Mouse (Mus musculus) stomach, embryonic 15.5 days (tissue): ENCODE measurements around the gene Pum3. TPM values are rescaled to one million over a fixed set of nuclear protein-coding genes. Genes with fewer than 3 reads are reported as not detected.
"Not testable (repeated sequence)": the region's sequence is repeated elsewhere in the genome, so short reads cannot be mapped to it uniquely, and the experiment has no call there.

Experiments used
- ATAC-seq: fragments of 200-750 bp; cut with Nextera tagmentation; 2 replicates; pipeline ENCODE4 v1.8.0; 2017; ENCODE audit warnings: low read depth, moderate number of reproducible peaks, moderate TSS enrichment; ENCODE audit not compliant: insufficient read depth, low FRiP score
- H3K27ac ChIP-seq: fragments of 300-500 bp; sonication (generic); 2 replicates; pipeline ENCODE4 v1.5.1; 2015; ENCODE audit warnings: mild to moderate bottlenecking, inconsistent platforms
- H3K27me3 ChIP-seq: fragments of 300-500 bp; sonication (generic); replicated peaks from 2 replicates; pipeline ENCODE4 v1.6.1; 2015; ENCODE audit warnings: inconsistent platforms
- H3K36me3 ChIP-seq: fragments of 300-500 bp; sonication (generic); 2 replicates; pipeline ENCODE4 v1.6.1; 2015; ENCODE audit warnings: inconsistent platforms
- H3K4me1 ChIP-seq: fragments of 300-500 bp; sonication (generic); 2 replicates; pipeline ENCODE4 v1.6.1; 2015; ENCODE audit warnings: inconsistent platforms
- H3K4me2 ChIP-seq: fragments of 300-500 bp; sonication (generic); 2 replicates; pipeline ENCODE4 v1.6.1; 2015; ENCODE audit warnings: mild to moderate bottlenecking, inconsistent platforms
- H3K4me3 ChIP-seq: fragments of 300-500 bp; sonication (generic); replicated peaks from 2 replicates; pipeline ENCODE4 v1.5.1; 2015; ENCODE audit warnings: inconsistent platforms
- H3K9ac ChIP-seq: fragments of 300-500 bp; sonication (generic); 2 replicates; pipeline ENCODE4 v1.6.1; 2015; ENCODE audit warnings: inconsistent platforms
- H3K9me3 ChIP-seq: fragments of 300-500 bp; sonication (generic); 2 replicates; pipeline ENCODE4 v1.6.1; 2016; ENCODE audit warnings: inconsistent platforms
- WGBS: fragments of 180-500 bp; shearing (Covaris S2); methylation state at CpG from one replicate; pipeline ENCODE4 v1.1.7; 2015; 5-methylcytosine and 5-hydroxymethylcytosine counted together
- polyA plus RNA-seq: library from polyadenylated mRNA; unstranded; fragments of >200 nt; fragmentation: Nextera tagmentation; extraction: Ambion mirVana; gene quantifications from 2 replicates; pipeline ENCODE4 v1.2.1, GENCODE M21; 2015

Pum3 gene
- polyA plus RNA-seq, 1 experiment from 2014 or later, result 61.1 TPM

DNA sequence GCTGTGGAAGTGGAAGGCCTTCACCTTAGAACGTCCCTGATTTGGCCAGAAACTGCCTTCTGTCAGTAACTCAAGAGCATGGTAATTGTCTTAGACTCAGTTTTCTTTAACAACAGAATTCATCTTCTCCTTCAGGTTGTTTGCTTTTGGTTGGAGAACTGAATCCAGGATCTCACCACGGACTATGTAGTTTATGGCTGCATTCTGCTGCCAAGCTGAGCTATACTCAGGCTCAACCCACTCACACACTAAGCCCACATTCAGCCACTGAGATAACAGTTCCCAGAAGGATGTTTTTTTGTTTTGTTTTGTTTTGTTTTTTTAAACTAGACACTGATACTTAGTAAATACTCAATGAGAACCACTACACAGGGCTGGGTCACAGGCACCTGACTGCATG, 38.3 kb downstream of the Pum3 start:
- Histone ChIP-seq H3K9me3 (no peaks in the 10 kb centered on the region), H3K4me1 (no peaks in the 10 kb centered on the region), H3K27ac (no peak overlapping the region), H3K4me2 (no peak overlapping the region), H3K27me3 (no peaks in the 10 kb centered on the region), H3K4me3 (no peak overlapping the region), H3K9ac (no peak overlapping the region), H3K36me3 (peaks cover 46% of the 10 kb centered on the region)
- WGBS, result 87% methylated on average over 2 of the region's 2 CpGs
- ATAC-seq, result no peak

DNA sequence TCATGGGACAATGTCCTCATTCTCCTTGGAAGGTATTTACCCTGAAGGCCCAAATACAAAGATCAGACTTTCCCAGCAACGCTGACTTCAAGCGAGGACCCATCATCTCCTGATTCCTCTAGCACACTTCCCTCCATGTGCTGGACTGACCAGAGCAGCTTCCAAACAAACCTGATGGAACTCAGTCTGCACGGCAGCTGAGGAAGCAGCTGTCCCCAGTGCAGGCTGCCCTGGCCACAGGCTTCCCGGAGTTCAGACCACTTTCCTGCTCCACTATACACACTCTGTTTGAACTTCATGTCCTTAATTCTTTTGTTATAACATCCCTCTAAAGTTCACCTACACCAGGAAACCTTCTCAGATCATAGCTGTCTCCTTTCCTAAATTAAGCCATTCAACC, 40.1 kb downstream of the Pum3 start:
- not testable (repeated sequence) for H3K9me3 ChIP-seq, H3K4me1 ChIP-seq, H3K27me3 ChIP-seq, H3K4me3 ChIP-seq, H3K4me2 ChIP-seq, H3K27ac ChIP-seq, ATAC-seq, H3K9ac ChIP-seq
- H3K36me3 ChIP-seq, result peaks cover 37% of the 10 kb centered on the region
- 87% methylated on average over 4 of the region's 4 CpGs for WGBS

DNA sequence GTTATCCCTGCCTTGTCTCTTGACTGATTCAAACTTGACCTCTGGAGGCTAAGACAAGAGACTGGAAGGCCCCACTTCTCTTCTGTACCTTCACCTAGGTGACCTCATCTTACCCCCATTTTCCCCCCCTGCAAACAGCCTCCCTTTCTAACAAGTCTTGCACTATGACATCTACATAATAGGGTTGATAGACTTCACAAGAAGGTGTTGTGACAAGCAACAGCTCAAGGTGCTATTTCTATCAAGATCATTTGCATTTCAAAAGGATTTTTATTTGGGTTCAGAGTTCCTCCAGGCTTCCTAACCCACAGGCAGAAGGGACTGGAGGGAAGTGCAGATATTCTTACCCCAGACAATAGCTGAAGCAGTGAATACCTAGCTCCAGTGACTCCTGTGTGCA, 44.3 kb downstream of the Pum3 start:
- Histone ChIP-seq H3K27ac (no peak overlapping the region), H3K9ac (no peak overlapping the region), H3K9me3 (no peaks in the 10 kb centered on the region), H3K4me3 (no peak overlapping the region), H3K4me1 (no peaks in the 10 kb centered on the region), H3K27me3 (no peaks in the 10 kb centered on the region), H3K4me2 (no peak overlapping the region), H3K36me3 (peaks cover 22% of the 10 kb centered on the region; the same call in 1 of the 2 replicates)
- ATAC-seq, result no peak

DNA sequence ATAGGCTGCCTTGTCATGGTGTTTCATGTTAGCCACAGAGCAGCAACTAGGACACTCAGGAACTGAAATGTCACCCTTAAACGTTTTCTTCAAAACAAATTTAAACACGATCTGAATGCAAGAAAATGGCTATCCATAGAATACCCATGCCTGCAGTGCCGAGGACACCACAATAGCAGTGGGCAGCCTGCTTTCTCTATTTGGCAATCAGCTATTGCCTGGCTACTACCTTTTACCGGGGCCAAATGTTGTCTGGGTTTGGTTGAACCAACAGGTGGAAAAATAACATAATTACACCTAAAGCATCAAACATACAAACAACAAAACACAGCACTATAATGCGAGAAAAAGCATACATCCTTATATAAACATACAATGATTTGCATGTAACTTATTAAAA, 46.4 kb downstream of the Pum3 start:
- WGBS, result 88% methylated on average over 5 of the region's 5 CpGs
- no peak overlapping the region for H3K9ac ChIP-seq
- no peak overlapping the region for H3K27ac ChIP-seq
- H3K4me3 ChIP-seq, result no peak overlapping the region
- H3K36me3 ChIP-seq, result 0 out of 2 replicates have a peak, but pooled peaks cover 13% of the 10 kb centered on the region
- no peak overlapping the region for H3K4me2 ChIP-seq
- no peaks in the 10 kb centered on the region for H3K27me3 ChIP-seq
- ATAC-seq, result no peak
- no peaks in the 10 kb centered on the region for H3K4me1 ChIP-seq
- no peaks in the 10 kb centered on the region for H3K9me3 ChIP-seq

DNA sequence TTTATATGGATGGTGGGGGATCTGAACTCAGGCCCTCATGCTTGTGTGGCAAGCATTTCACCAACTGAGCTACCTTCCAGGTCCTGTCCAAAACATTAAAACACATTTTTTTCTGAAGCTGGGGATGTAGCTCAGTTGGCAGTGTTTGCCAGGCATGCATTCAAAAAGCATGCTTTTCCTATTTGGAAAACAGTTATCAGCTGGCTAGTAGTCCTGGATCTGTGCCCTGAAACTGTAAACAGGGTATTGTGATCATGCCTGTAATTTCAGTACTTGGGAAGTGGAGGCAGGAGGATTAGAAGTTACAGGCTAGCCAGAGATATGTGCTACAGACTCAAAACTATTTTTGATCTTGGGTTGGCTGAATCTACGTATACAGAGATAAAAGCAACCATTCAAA, 47.5 kb downstream of the Pum3 start:
- Histone ChIP-seq H3K9me3 (no peaks in the 10 kb centered on the region), H3K4me2 (no peak overlapping the region), H3K36me3 (0 out of 2 replicates have a peak, but pooled peaks cover 9% of the 10 kb centered on the region), H3K4me1 (no peaks in the 10 kb centered on the region), H3K4me3 (no peak overlapping the region), H3K27ac (no peak overlapping the region), H3K9ac (no peak overlapping the region), H3K27me3 (no peaks in the 10 kb centered on the region)
- 83% methylated on average over 1 of the region's 1 CpGs for WGBS
- no peak for ATAC-seq

DNA sequence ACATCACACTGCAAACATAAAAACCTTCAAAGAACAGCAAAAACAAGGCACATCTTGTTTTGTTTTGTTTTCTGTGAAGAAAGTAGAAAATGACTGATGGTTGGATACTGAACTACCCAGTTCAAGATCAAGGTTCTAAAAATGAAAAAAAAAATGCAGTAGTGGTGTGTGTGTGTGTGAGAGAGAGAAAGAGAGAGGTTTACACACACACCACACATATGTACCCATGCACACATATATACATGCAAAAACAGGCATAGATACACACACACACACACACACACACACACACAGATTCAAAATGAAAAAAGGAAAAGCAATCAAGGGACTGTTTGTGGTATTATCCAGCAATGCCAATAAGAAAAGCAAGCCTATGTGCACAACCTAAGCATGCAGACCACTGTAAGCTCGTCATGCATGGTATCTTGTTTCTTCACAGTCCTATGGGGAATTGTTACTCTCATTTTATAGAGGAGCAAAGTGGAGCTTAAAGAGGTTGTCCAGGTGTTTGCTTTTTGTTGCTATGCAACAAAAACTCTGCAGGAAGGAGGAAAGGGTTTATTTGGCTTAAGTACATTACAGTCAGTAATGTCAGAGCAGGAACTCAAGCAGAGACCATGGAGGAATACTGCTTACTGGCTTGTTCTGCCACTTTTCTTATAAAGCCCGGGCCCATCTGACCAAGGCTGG, 49.8 kb downstream of the Pum3 start:
- Histone ChIP-seq H3K9me3 (no peaks in the 10 kb centered on the region), H3K9ac (no peak overlapping the region), H3K4me2 (no peak overlapping the region), H3K4me1 (no peaks in the 10 kb centered on the region), H3K27me3 (no peaks in the 10 kb centered on the region), H3K36me3 (no peaks in the 10 kb centered on the region), H3K27ac (no peak overlapping the region), H3K4me3 (no peak overlapping the region)
- 73% methylated on average over 2 of the region's 2 CpGs for WGBS
- ATAC-seq, result no peak

DNA sequence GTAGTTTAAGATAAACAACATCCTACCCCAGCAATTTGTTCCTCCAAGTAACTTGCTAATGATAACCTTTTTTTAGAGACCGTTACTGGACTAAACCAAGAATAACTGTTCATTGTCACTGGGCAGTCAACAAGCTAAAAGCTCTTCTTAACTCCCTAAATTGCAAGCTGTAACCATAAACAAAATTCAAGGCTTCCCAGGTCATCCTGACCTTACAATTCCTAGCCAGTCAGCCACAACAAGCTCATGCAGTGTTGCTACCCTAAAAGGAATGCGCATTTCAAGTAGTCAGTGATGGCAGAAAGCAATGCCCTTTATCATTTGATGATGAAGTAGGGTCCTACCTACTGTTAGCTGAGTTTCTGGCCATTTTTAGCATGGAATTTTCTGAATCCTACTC, 58.8 kb downstream of the Pum3 start:
- no peak for ATAC-seq
- no peaks in the 10 kb centered on the region for H3K4me1 ChIP-seq
- H3K9ac ChIP-seq, result no peak overlapping the region
- no peak overlapping the region for H3K27ac ChIP-seq
- H3K36me3 ChIP-seq, result no peaks in the 10 kb centered on the region
- no peak overlapping the region for H3K4me2 ChIP-seq
- no peaks in the 10 kb centered on the region for H3K9me3 ChIP-seq
- 84% methylated on average over 2 of the region's 2 CpGs for WGBS
- H3K27me3 ChIP-seq, result no peaks in the 10 kb centered on the region
- no peak overlapping the region for H3K4me3 ChIP-seq

DNA sequence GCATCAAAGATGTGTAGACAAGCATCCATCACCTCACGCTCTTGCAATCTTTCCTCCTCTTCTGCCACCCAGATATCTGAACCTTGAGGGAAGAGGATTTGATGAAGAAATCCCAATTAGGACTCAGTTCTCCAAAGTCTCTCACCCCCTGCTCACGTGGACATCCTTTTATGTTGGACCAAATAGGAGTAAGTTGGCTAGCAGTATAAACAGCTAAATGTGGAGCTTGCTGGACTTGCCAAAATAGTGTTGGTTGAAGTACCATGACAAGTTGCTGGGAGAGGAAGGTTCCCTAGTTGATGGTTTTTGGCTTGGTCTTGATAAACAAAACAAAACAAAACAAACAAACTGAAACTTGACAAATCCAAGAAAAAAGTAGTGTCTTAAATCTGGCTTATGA, 59.5 kb downstream of the Pum3 start:
- Histone ChIP-seq H3K27ac (no peak overlapping the region), H3K4me1 (no peaks in the 10 kb centered on the region), H3K4me2 (no peak overlapping the region), H3K9me3 (no peaks in the 10 kb centered on the region), H3K4me3 (no peak overlapping the region), H3K36me3 (no peaks in the 10 kb centered on the region), H3K9ac (no peak overlapping the region), H3K27me3 (no peaks in the 10 kb centered on the region)
- ATAC-seq, result no peak
- WGBS, result 82% methylated on average over 2 of the region's 2 CpGs

DNA sequence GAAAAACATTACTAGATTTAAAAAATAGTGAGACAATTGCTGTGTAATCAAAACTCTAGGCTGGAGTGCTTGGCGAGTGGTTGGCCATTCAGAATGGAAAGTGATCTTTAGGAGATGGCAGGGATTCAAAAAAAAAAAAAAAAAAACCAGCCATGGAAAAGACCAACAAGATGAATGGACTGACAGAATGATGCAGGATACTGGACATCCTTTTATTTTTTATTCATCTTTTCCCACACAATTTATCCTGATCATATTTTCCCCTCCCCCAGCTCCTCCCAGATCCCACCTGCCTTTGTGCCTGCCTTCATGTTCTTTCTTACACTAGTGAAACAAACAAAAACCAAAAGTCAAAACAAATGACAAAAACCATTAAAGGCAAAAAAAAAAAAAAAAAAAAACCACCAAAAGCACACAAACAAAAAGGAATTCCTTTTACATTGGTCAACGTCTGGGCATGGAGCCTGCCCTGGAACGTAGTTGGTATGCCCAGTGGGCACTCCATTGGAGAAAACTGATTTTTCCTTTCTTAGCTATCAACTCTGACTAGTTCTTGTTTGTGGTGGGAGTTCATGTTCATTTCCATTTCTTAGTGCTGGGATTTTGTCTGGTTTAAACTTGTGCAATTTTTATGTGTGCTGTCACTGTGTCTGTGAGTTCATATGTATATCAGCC, 60.0 kb downstream of the Pum3 start:
- WGBS, result 71% methylated on average over 3 of the region's 3 CpGs
- Histone ChIP-seq H3K9ac (no peak overlapping the region), H3K4me1 (0 out of 2 replicates have a peak, but pooled peaks cover 1% of the 10 kb centered on the region), H3K27ac (no peak overlapping the region), H3K27me3 (no peaks in the 10 kb centered on the region), H3K4me2 (no peak overlapping the region), H3K4me3 (no peak overlapping the region), H3K36me3 (no peaks in the 10 kb centered on the region), H3K9me3 (no peaks in the 10 kb centered on the region)
- ATAC-seq, result no peak

DNA sequence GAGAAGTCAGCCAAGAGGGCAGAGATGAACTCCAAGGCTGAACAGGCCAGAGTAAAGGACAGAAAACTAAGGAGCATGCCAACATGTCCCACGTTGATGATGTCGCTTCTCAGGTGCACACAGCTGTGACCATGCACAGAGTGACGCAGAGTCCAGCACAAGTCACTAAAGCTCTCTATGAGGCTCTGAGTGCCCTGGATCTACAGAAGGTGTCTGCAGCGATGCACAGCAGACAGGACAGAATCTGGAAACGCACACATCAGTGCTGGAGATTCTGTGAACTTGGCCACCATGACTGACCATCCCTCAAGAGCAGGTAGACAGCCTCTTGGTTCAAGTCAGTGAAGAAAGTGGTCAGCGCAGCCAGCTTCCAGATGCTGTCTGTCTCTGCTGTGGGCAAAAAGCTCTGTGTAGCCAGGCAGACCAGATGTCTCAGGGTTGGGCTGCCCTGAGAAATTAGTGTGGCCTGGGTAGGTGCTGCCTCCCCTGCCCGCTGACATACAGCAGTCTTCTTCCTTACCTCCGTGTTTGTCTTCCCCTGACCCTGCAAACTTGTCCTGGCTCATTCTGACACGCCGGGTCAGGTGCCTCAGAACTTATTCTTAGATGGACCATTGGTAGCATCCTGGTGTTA, 63.4 kb downstream of the Pum3 start:
- WGBS, result 77% methylated on average over 10 of the region's 10 CpGs
- no peak overlapping the region for H3K27ac ChIP-seq
- H3K4me2 ChIP-seq, result no peak overlapping the region
- H3K4me3 ChIP-seq, result no peak overlapping the region
- H3K4me1 ChIP-seq, result peaks cover 6% of the 10 kb centered on the region; the same call in 1 of the 2 replicates
- no peaks in the 10 kb centered on the region for H3K9me3 ChIP-seq
- no peaks in the 10 kb centered on the region for H3K27me3 ChIP-seq
- ATAC-seq, result no peak
- H3K36me3 ChIP-seq, result no peaks in the 10 kb centered on the region
- H3K9ac ChIP-seq, result no peak overlapping the region

DNA sequence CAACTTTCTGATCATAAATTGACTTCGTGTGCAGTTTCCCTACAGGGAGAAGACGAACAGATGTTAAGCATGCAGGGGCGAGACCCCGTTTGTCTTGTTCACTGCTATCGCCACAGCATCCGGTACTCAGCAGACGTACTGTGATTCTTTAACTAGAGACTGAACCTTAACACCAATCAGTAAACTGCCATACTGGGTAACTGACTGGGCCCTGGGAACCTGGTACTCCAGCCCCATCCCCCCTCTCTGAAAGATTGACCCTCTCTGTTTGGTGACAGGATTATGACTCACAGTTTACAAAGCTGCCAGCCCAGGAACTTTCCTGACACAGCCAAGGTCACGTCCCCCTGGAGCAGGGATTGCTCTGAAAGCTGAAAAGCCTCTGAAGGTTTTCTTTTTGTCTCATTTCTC, 65.1 kb downstream of the Pum3 start:
- peak overlapping the region; percentile 50 for H3K4me2 ChIP-seq
- H3K4me3 ChIP-seq, result peak overlapping the region; percentile 31
- 4% methylated on average over 8 of the region's 8 CpGs for WGBS
- no peaks in the 10 kb centered on the region for H3K36me3 ChIP-seq
- H3K9ac ChIP-seq, result no peak overlapping the region
- H3K27ac ChIP-seq, result peak overlapping the region; percentile 57; the same call in 1 of the 2 replicates
- ATAC-seq, result peak; percentile 86
- H3K27me3 ChIP-seq, result no peaks in the 10 kb centered on the region
- H3K9me3 ChIP-seq, result no peaks in the 10 kb centered on the region
- peaks cover 6% of the 10 kb centered on the region; the same call in 1 of the 2 replicates for H3K4me1 ChIP-seq

DNA sequence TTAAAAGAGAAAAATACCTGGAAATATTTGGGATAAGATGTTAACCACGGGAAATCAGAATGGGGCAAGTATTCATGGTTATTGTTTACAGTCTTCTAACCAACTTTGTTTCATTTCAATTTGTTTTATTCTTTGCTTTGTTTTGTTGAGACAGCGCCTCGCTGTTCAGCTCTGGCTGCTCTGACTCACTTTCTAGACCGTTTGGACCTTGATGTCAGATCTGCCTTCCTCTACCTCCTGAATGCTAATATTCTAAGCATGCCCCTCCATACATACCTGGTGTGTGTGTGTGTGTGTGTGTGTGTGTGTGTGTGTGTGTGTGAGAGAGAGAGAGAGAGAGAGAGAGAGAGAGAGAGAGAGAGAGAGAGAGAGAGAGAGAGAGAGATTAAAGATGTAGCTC, 65.7 kb downstream of the Pum3 start:
- Histone ChIP-seq H3K36me3 (no peaks in the 10 kb centered on the region), H3K4me3 (peak overlapping the region; percentile 31; the same call in 1 of the 2 replicates), H3K27ac (peak overlapping the region; percentile 57; the same call in 1 of the 2 replicates), H3K4me1 (peaks cover 6% of the 10 kb centered on the region; the same call in 1 of the 2 replicates), H3K9me3 (no peaks in the 10 kb centered on the region), H3K9ac (no peak overlapping the region), H3K27me3 (no peaks in the 10 kb centered on the region), H3K4me2 (peak overlapping the region; percentile 50)
- ATAC-seq, result no peak
- WGBS, result 32% methylated on average over 4 of the region's 4 CpGs
